Mouse (Mus musculus) lung, adult 18-20 months (tissue): ENCODE results near the gene Rapgef1.

Source experiments
- DNase-seq, 2 experiments: peaks; one replicate each; pipeline ENCODE4 v3.0.0; 2022; ENCODE audit warnings: mixed read lengths in 2 of 2

Gene Rapgef1

GRCm38 (mm10) chr2:29619484-29620300, at the start of gene Rapgef1:
Gene Rapgef1 (plus strand): TSS chr2:29619720.
- peak; percentile 75 to 78 for DNase-seq

GRCm38 (mm10) chr2:29571921-29572700, 47.4 kb upstream of the Rapgef1 start:
- no peak for DNase-seq

GRCm38 (mm10) chr2:29572811-29573427, 46.6 kb upstream of the Rapgef1 start:
- DNase-seq = no peak

GRCm38 (mm10) chr2:29573591-29573990, 45.9 kb upstream of the Rapgef1 start:
- peak in 1 of 2 experiments; percentile 6 for DNase-seq

- no peak for DNase-seq
These were observed 45.3 kb upstream of the Rapgef1 start for GRCm38 (mm10) chr2:29574187-29574586.

- DNase-seq = peak; percentile 66 to 70
These were observed 37.1 kb upstream of the Rapgef1 start for GRCm38 (mm10) chr2:29582415-29582814.

GRCm38 (mm10) chr2:29586017-29586702, 33.4 kb upstream of the Rapgef1 start:
- DNase-seq = no peak

GRCm38 (mm10) chr2:29588006-29588405, 31.5 kb upstream of the Rapgef1 start:
- DNase-seq = no peak

GRCm38 (mm10) chr2:29589266-29589665, 30.3 kb upstream of the Rapgef1 start:
- no peak for DNase-seq

- no peak for DNase-seq
These were observed 27.9 kb upstream of the Rapgef1 start for GRCm38 (mm10) chr2:29591626-29592025.

- no peak for DNase-seq
These were observed 27.0 kb upstream of the Rapgef1 start for GRCm38 (mm10) chr2:29592537-29592936.

GRCm38 (mm10) chr2:29603930-29604329, 15.6 kb upstream of the Rapgef1 start:
- peak; percentile 61 to 70 for DNase-seq

GRCm38 (mm10) chr2:29605591-29605990, 13.9 kb upstream of the Rapgef1 start:
- DNase-seq = no peak

- DNase-seq = no peak
These were observed 13.1 kb upstream of the Rapgef1 start for GRCm38 (mm10) chr2:29606460-29606859.

- no peak for DNase-seq
These were observed 2.2 kb upstream of the Rapgef1 start for GRCm38 (mm10) chr2:29617341-29617740.

- no peak for DNase-seq
These were observed 515 bp upstream of the Rapgef1 start for GRCm38 (mm10) chr2:29618926-29619483.

GRCm38 (mm10) chr2:29620301-29620827, 844 bp downstream of the Rapgef1 start:
- DNase-seq = no peak

- DNase-seq = no peak
These were observed 1.6 kb downstream of the Rapgef1 start for GRCm38 (mm10) chr2:29621163-29621562.

- DNase-seq = no peak
These were observed 2.1 kb downstream of the Rapgef1 start for GRCm38 (mm10) chr2:29621636-29622035.

GRCm38 (mm10) chr2:29622126-29623005, 2.8 kb downstream of the Rapgef1 start:
- no peak for DNase-seq
